Mouse (Mus musculus) neural tube, embryonic 15.5 days (tissue): ENCODE data around the gene Larp6. TPM values are rescaled to one million over a fixed set of nuclear protein-coding genes. Genes with fewer than 3 reads are reported as not detected.
A peak's percentile ranks its signal among the peaks of the same experiment; 100 is the strongest.

Source experiments
- ATAC-seq: fragments of 200-750 bp; cut with Nextera tagmentation; 2 replicates; pipeline ENCODE4 v1.8.0; 2017; ENCODE audit warnings: mild to moderate bottlenecking, moderate TSS enrichment, moderate library complexity; ENCODE audit not compliant: low FRiP score
- H3K27ac ChIP-seq: fragments of 300-500 bp; sonication (generic); replicated peaks from 2 replicates; pipeline ENCODE4 v1.5.1; 2015; ENCODE audit warnings: mild to moderate bottlenecking, inconsistent platforms
- H3K27me3 ChIP-seq: fragments of 300-500 bp; sonication (generic); replicated peaks from 2 replicates; pipeline ENCODE4 v1.6.1; 2015; ENCODE audit warnings: inconsistent platforms
- H3K36me3 ChIP-seq: fragments of 300-500 bp; sonication (generic); 2 replicates; pipeline ENCODE4 v1.6.1; 2015; ENCODE audit warnings: inconsistent platforms
- H3K4me1 ChIP-seq: fragments of 300-500 bp; sonication (generic); 2 replicates; pipeline ENCODE4 v1.6.1; 2015; ENCODE audit warnings: inconsistent platforms
- H3K4me2 ChIP-seq: fragments of 300-500 bp; sonication (generic); 2 replicates; pipeline ENCODE4 v1.6.1; 2015; ENCODE audit warnings: inconsistent platforms, mild to moderate bottlenecking, moderate library complexity
- H3K4me3 ChIP-seq: fragments of 300-500 bp; sonication (generic); replicated peaks from 2 replicates; pipeline ENCODE4 v1.5.1; 2015; ENCODE audit warnings: mild to moderate bottlenecking, inconsistent platforms
- H3K9ac ChIP-seq: fragments of 300-500 bp; sonication (generic); replicated peaks from 2 replicates; pipeline ENCODE4 v1.6.1; 2015; ENCODE audit warnings: mild to moderate bottlenecking, inconsistent platforms
- H3K9me3 ChIP-seq: fragments of 300-500 bp; sonication (generic); replicated peaks from 2 replicates; pipeline ENCODE4 v1.6.1; 2016; ENCODE audit warnings: inconsistent platforms
- WGBS: fragments of 180-500 bp; shearing (Covaris S2); methylation state at CpG from one replicate; pipeline ENCODE4 v1.1.7; 2015; ENCODE audit warnings: mixed read lengths; 5-methylcytosine and 5-hydroxymethylcytosine counted together
- polyA plus RNA-seq: library from polyadenylated mRNA; unstranded; fragments of >200 nt; fragmentation: Nextera tagmentation; extraction: Ambion mirVana; gene quantifications from 2 replicates; pipeline ENCODE4 v1.2.1, GENCODE M21; 2015

Gene Larp6
- polyA plus RNA-seq, 1 experiment from 2014 or later: 24.1 TPM

- WGBS: 86% methylated on average over 5 of the region's 5 CpGs
- H3K4me2 ChIP-seq: no peak overlapping the region
- no peak overlapping the region for H3K9ac ChIP-seq
- H3K4me3 ChIP-seq: no peak overlapping the region
- H3K36me3 ChIP-seq: no peaks in the 10 kb centered on the region
- no peak for ATAC-seq
- H3K27ac ChIP-seq: no peak overlapping the region
- no peaks in the 10 kb centered on the region for H3K9me3 ChIP-seq
- peaks cover 11% of the 10 kb centered on the region for H3K4me1 ChIP-seq
- no peaks in the 10 kb centered on the region for H3K27me3 ChIP-seq
These were observed 34.9 kb downstream of the Larp6 start for GRCm38 (mm10) chr9:60747672-60748071.

DNA sequence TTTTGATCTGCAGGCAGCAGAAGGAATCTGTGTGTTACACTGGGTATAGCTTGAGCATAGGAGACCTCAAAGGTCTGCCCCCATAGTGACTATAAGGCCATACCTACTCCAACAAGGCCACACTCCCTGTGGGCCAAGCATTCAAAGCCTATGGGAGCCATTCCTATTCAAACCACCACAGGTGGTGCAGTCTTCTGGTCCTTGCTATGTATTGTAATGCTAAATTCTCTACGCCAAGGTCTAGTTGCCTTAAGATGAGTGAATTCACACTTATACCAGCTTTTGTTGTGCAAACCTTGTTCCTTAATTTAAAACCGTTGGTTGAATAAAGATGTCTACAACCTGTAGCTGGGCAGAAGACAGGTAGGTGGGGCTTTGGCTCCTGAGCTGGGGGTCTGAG, 35.4 kb downstream of the Larp6 start:
- WGBS: 80% methylated on average over 2 of the region's 2 CpGs
- no peak for ATAC-seq
- H3K4me3 ChIP-seq: no peak overlapping the region
- peaks cover 6% of the 10 kb centered on the region for H3K4me1 ChIP-seq
- H3K27ac ChIP-seq: no peak overlapping the region
- no peaks in the 10 kb centered on the region for H3K9me3 ChIP-seq
- no peak overlapping the region for H3K9ac ChIP-seq
- H3K36me3 ChIP-seq: no peaks in the 10 kb centered on the region
- no peaks in the 10 kb centered on the region for H3K27me3 ChIP-seq
- H3K4me2 ChIP-seq: no peak overlapping the region

GRCm38 (mm10) chr9:60749105-60749504, 36.3 kb downstream of the Larp6 start:
- Histone ChIP-seq H3K27me3 (no peaks in the 10 kb centered on the region), H3K4me2 (no peak overlapping the region), H3K36me3 (no peaks in the 10 kb centered on the region), H3K27ac (no peak overlapping the region), H3K4me1 (peaks cover 3% of the 10 kb centered on the region; the same call in 1 of the 2 replicates), H3K4me3 (no peak overlapping the region), H3K9me3 (no peaks in the 10 kb centered on the region), H3K9ac (no peak overlapping the region)
- no peak for ATAC-seq
- 93% methylated on average over 2 of the region's 2 CpGs for WGBS

GRCm38 (mm10) chr9:60751098-60751497, 38.3 kb downstream of the Larp6 start:
- no peaks in the 10 kb centered on the region for H3K36me3 ChIP-seq
- no peak for ATAC-seq
- H3K27ac ChIP-seq: no peak overlapping the region
- no peak overlapping the region for H3K4me3 ChIP-seq
- no peak overlapping the region for H3K4me2 ChIP-seq
- 91% methylated on average over 5 of the region's 5 CpGs for WGBS
- no peaks in the 10 kb centered on the region for H3K9me3 ChIP-seq
- no peaks in the 10 kb centered on the region for H3K27me3 ChIP-seq
- no peak overlapping the region for H3K9ac ChIP-seq
- H3K4me1 ChIP-seq: no peaks in the 10 kb centered on the region

GRCm38 (mm10) chr9:60751971-60752370, 39.2 kb downstream of the Larp6 start:
- 23% methylated on average over 6 of the region's 6 CpGs for WGBS
- Histone ChIP-seq H3K4me1 (0 out of 2 replicates have a peak, but pooled peaks cover 3% of the 10 kb centered on the region), H3K9me3 (no peaks in the 10 kb centered on the region), H3K4me2 (no peak overlapping the region), H3K27ac (no peak overlapping the region), H3K4me3 (no peak overlapping the region), H3K27me3 (no peaks in the 10 kb centered on the region), H3K36me3 (no peaks in the 10 kb centered on the region), H3K9ac (no peak overlapping the region)
- no peak for ATAC-seq

DNA sequence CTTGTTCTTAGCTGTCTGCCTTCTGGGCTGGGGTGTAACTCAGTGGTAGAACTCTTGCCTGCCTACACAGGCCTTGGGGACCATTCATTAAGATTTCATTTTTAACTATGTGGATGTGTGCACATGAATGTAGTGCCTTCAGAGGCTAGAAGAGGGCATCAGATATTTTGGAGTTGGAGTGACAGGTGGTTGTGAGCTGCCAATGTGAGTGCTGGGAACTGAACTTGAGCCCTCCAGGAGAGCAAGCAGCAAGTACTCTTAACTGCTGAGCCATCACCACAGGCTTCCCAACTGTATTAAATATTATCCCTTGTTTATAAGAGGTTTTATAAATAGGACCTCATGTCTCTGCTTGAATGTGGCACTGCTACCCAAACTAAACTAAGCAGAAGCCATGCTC, 39.8 kb downstream of the Larp6 start:
- Histone ChIP-seq H3K4me2 (no peak overlapping the region), H3K9ac (no peak overlapping the region), H3K4me3 (no peak overlapping the region), H3K27ac (no peak overlapping the region), H3K4me1 (0 out of 2 replicates have a peak, but pooled peaks cover 4% of the 10 kb centered on the region), H3K9me3 (no peaks in the 10 kb centered on the region), H3K27me3 (no peaks in the 10 kb centered on the region), H3K36me3 (no peaks in the 10 kb centered on the region)
- ATAC-seq: no peak

DNA sequence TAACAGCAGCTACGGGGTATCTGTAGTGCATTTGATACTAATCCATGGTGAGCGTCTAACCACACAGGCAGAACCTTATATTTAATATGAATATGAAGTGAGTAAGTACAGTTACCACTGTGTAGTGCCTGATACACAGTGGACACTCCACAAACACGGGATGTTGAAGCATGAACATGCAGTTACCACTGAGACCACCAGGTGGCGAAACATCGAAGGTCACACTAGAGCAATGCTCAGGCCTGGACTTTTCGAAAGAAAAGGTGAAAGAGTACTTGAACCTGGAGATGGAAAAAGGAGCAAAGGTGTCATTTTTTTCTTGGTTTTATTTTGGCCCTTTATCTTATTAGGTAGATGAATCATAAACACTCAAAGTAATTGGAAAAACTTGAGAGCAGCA, 43.5 kb downstream of the Larp6 start:
- Histone ChIP-seq H3K36me3 (no peaks in the 10 kb centered on the region), H3K4me2 (no peak overlapping the region), H3K9ac (no peak overlapping the region), H3K4me3 (no peak overlapping the region), H3K4me1 (0 out of 2 replicates have a peak, but pooled peaks cover 10% of the 10 kb centered on the region), H3K9me3 (no peaks in the 10 kb centered on the region), H3K27me3 (no peaks in the 10 kb centered on the region), H3K27ac (no peak overlapping the region)
- 35% methylated on average over 6 of the region's 6 CpGs for WGBS
- ATAC-seq: no peak

DNA sequence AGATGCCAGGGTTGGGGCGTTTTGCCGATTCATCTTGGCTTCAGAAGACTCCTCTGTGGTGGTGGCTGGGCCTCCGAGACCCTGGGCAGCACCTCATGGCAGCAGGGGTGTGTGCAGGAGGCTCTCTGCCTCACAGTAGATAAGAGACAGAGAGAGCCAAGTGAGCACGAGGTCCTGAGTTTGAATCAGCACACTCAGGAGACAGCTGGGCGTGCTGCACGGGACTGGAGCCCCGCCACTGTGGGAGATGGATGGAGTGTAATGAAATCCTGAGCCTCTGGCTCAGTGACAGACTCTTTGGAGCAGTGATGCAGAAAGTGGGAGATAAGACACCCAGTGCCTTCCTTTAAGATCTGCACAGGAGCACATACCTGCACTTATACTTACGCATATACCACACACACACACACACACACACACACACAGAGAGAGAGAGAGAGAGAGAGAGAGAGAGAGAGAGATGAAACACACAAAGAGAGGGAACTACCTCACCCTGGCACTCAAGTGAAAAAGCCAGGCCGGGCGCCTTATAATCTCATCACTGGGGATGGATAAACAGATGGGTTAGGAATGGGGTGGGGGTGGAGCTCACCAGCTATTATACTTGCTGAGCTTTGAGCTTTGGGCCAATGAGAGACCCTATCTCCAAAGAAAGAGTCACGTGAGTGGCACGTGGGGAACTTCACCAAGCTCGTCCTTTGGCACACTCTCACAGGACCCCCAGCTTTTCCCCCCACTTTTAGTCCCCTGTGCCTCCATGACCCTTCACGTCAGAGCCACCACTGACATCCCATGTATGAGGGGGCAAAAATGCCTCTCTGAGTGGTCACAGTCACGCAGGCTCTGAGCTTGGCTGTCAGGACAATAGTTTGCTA, 44.3 kb downstream of the Larp6 start:
- no peak overlapping the region for H3K27ac ChIP-seq
- H3K4me2 ChIP-seq: no peak overlapping the region
- H3K4me3 ChIP-seq: no peak overlapping the region
- 76% methylated on average over 15 of the region's 15 CpGs for WGBS
- H3K9me3 ChIP-seq: no peaks in the 10 kb centered on the region
- no peaks in the 10 kb centered on the region for H3K27me3 ChIP-seq
- no peaks in the 10 kb centered on the region for H3K36me3 ChIP-seq
- no peak for ATAC-seq
- H3K4me1 ChIP-seq: 0 out of 2 replicates have a peak, but pooled peaks cover 10% of the 10 kb centered on the region
- H3K9ac ChIP-seq: no peak overlapping the region

DNA sequence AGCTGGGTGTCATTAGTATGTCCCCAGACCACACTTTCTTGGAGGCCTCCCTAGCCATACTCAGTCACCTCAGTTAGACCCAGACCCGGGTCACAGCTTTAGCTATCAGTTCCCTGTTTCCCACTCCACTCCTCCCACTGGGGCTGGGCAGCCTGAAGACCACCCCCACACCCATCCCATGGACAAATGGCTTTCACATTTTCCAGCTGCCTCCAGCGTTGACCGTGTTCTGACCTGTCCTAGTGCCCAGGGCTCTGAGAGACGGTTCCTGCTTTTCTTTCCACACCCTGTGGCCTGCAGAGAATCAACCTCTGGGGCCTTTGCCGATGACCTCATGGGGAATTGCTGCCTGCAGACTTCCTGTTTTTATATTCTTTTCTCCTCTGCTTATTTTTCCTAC, 45.0 kb downstream of the Larp6 start:
- Histone ChIP-seq H3K4me3 (no peak overlapping the region), H3K36me3 (no peaks in the 10 kb centered on the region), H3K27me3 (no peaks in the 10 kb centered on the region), H3K9me3 (no peaks in the 10 kb centered on the region), H3K9ac (no peak overlapping the region), H3K27ac (no peak overlapping the region), H3K4me1 (0 out of 2 replicates have a peak, but pooled peaks cover 10% of the 10 kb centered on the region), H3K4me2 (no peak overlapping the region)
- 63% methylated on average over 5 of the region's 5 CpGs for WGBS
- ATAC-seq: no peak

GRCm38 (mm10) chr9:60759436-60760007, 46.7 kb downstream of the Larp6 start:
- H3K36me3 ChIP-seq: no peaks in the 10 kb centered on the region
- H3K4me1 ChIP-seq: 0 out of 2 replicates have a peak, but pooled peaks cover 10% of the 10 kb centered on the region
- H3K9me3 ChIP-seq: no peaks in the 10 kb centered on the region
- no peak overlapping the region for H3K4me3 ChIP-seq
- ATAC-seq: no peak
- no peaks in the 10 kb centered on the region for H3K27me3 ChIP-seq
- H3K9ac ChIP-seq: no peak overlapping the region
- no peak overlapping the region for H3K4me2 ChIP-seq
- 72% methylated on average over 10 of the region's 10 CpGs for WGBS
- H3K27ac ChIP-seq: 0 out of 2 replicates have a peak overlapping the region, but pooled peaks have one; percentile 20

- H3K4me1 ChIP-seq: no peaks in the 10 kb centered on the region
- H3K27me3 ChIP-seq: no peaks in the 10 kb centered on the region
- WGBS: 56% methylated on average over 2 of the region's 2 CpGs
- no peak overlapping the region for H3K9ac ChIP-seq
- no peaks in the 10 kb centered on the region for H3K36me3 ChIP-seq
- no peak overlapping the region for H3K4me3 ChIP-seq
- no peaks in the 10 kb centered on the region for H3K9me3 ChIP-seq
- no peak overlapping the region for H3K27ac ChIP-seq
- no peak for ATAC-seq
- H3K4me2 ChIP-seq: no peak overlapping the region
These were observed 52.4 kb downstream of the Larp6 start for GRCm38 (mm10) chr9:60765181-60765580.

DNA sequence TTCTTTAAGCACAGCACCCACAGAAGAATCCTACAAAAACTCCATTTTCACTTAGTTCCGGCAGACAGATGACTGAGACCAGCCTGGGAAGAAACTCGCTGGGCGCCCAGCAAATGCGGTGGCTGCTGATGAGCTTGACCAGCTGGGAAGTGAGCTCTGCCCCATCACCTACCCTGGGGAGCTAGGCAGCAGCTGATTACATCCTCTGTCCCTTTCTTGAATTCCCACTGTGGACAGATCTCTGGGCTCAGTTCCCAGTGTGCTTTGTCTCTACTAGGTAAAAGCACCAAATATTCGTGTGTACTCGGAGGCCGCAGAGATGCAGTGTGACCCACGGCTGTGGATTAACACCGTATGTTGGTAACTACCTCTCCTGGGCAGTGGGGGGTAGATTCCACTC, 55.6 kb downstream of the Larp6 start:
- H3K36me3 ChIP-seq: no peaks in the 10 kb centered on the region
- H3K4me3 ChIP-seq: no peak overlapping the region
- no peak overlapping the region for H3K27ac ChIP-seq
- ATAC-seq: no peak
- WGBS: 69% methylated on average over 9 of the region's 9 CpGs
- H3K27me3 ChIP-seq: no peaks in the 10 kb centered on the region
- no peak overlapping the region for H3K4me2 ChIP-seq
- H3K9ac ChIP-seq: no peak overlapping the region
- no peaks in the 10 kb centered on the region for H3K9me3 ChIP-seq
- no peaks in the 10 kb centered on the region for H3K4me1 ChIP-seq
